9 mouse cellular contexts compared by ENCODE assay signal in the genomic region with DNA sequence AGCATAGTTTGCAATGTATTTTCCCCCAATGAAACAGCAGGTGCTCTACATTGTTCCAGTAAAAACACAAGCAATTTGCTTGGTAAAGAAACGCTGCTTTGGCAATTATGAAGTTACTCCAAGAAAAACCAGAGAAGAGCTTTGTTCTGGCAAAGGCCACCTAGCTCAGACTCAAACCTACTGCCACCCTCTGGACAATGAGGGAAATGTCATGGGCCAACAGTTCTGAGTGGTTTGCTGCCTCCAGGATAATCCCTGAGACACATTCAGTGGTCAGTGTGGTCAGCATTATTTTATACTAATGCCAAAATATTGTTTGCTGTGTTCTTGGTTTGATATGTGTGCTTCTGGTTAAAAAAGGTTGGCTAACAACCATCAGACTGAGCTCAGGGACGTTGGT. TPM values are rescaled to one million over a fixed set of nuclear protein-coding genes. Genes with fewer than 3 reads are reported as not detected.
DNase-seq lines count a peak whose midpoint lies in the region; ATAC-seq lines count a peak whose summit lies in the region.
"Had no signal": no experiment of that assay in that cellular context is flagged by ENCODE, and none has a peak within 500 bp of the region (broad histone marks: within the 10 kb centered on the region; RNA-seq: fewer than 3 reads in every experiment).

No protein-coding gene starts in this region.

- ATAC-seq in lung, embryonic 16.5 days (ENCODE audit: low read depth) = peak; percentile 52; the same call in 1 of the 2 replicates

- 49% methylated on average over 2 of the region's 2 CpGs for WGBS in lung, embryonic 16.5 days

- no peak overlapping the region for H3K4me3 ChIP-seq in lung, embryonic 16.5 days (ENCODE audit: low read length)
- H3K4me3 ChIP-seq: stomach, embryonic 15.5 days had no signal

- peak; percentile 45 for DNase-seq in gastrocnemius, adult 18-20 months (ENCODE audit: low spot score)
- no peak for DNase-seq in gastrocnemius, postnatal 25 days
- peak; percentile 37 for DNase-seq in urinary bladder, postnatal 25 days (ENCODE audit: low spot score)
- no peak for DNase-seq in urinary bladder, adult 2 months (ENCODE audit: low spot score)
- DNase-seq in embryo, embryonic 10 days (ENCODE audit: low spot score) = peak; percentile 67
- DNase-seq in kidney, adult 9 months = peak; percentile 71
- peak; percentile 18 for DNase-seq in skeletal muscle tissue, adult 2 months (ENCODE audit: low read depth, low spot score)

- no peaks in the 10 kb centered on the region for H3K9me3 ChIP-seq in lung, embryonic 16.5 days (ENCODE audit: control insufficient read depth, low read length)
- H3K9me3 ChIP-seq: stomach, embryonic 15.5 days had no signal

- no peak overlapping the region for H3K4me2 ChIP-seq in lung, embryonic 16.5 days (ENCODE audit: low read depth, low read length)
- H3K4me2 ChIP-seq: stomach, embryonic 15.5 days had no signal

- no peaks in the 10 kb centered on the region for H3K4me1 ChIP-seq in lung, embryonic 16.5 days (replicated peaks; ENCODE audit: control insufficient read depth, insufficient read depth, low read length)
- H3K4me1 ChIP-seq: stomach, embryonic 15.5 days had no signal

- H3K27me3 ChIP-seq in lung, embryonic 16.5 days (ENCODE audit: control insufficient read depth, insufficient read depth, low read depth, low read length) = no peaks in the 10 kb centered on the region
- H3K27me3 ChIP-seq: stomach, embryonic 15.5 days had no signal

- no peak overlapping the region for H3K9ac ChIP-seq in lung, embryonic 16.5 days (ENCODE audit: low read length)
- H3K9ac ChIP-seq: stomach, embryonic 15.5 days had no signal

- H3K36me3 ChIP-seq in lung, embryonic 16.5 days (ENCODE audit: control insufficient read depth, insufficient read depth, low read length) = no peaks in the 10 kb centered on the region
- H3K36me3 ChIP-seq: stomach, embryonic 15.5 days had no signal

- no peak overlapping the region for H3K27ac ChIP-seq in lung, embryonic 16.5 days (ENCODE audit: low read length)
- H3K27ac ChIP-seq: stomach, embryonic 15.5 days had no signal

RNA-seq across cellular contexts. Expression of a gene that starts 25.6 kb away (rescaled TPM):
- total RNA-seq in gastrocnemius, adult 18-20 months (2021) = under 1 TPM; 0.39 to 0.83 TPM
- under 1 TPM; 0.26 to 0.83 TPM for total RNA-seq in gastrocnemius, postnatal 25 days (2021)
- 15.2 and 15.8 TPM in 2 replicates for polyA plus RNA-seq in urinary bladder, adult 2 months (2012; rRNA removed)
- polyA plus RNA-seq in lung, embryonic 16.5 days (2015; fragmentation: Nextera tagmentation; extraction: Ambion mirVana) = 6.7 and 8.0 TPM in 2 replicates

RNA-seq across cellular contexts. Expression of a gene that starts 56.0 kb away (rescaled TPM):
- total RNA-seq in gastrocnemius, adult 18-20 months (2021) = 10 to 100 TPM; 62.0 to 77.4 TPM
- 10 to 100 TPM; 64.6 to 69.1 TPM for total RNA-seq in gastrocnemius, postnatal 25 days (2021)
- polyA plus RNA-seq in urinary bladder, adult 2 months (2012; rRNA removed) = 143 and 179 TPM in 2 replicates
- polyA plus RNA-seq in lung, embryonic 16.5 days (2015; fragmentation: Nextera tagmentation; extraction: Ambion mirVana) = 301 and 359 TPM in 2 replicates

Comparison
In these comparisons a context has a peak if more than half of its experiments do, and no peak if none do; other contexts are left out.
1. DNase-seq: peak in gastrocnemius, adult 18-20 months (single experiment), urinary bladder, postnatal 25 days (single experiment), embryo, embryonic 10 days (single experiment), kidney, adult 9 months (single experiment) and skeletal muscle tissue, adult 2 months (single experiment); none in gastrocnemius, postnatal 25 days (single experiment) and urinary bladder, adult 2 months (single experiment).